Mouse (Mus musculus) skeletal muscle tissue, adult 2 months (tissue): Measurements from ENCODE around the gene 4930432K21Rik.
A peak's percentile ranks its signal among the peaks of the same experiment; 100 is the strongest.

Experiments used
- DNase-seq: peaks from one replicate; pipeline ENCODE4 v3.0.0-alpha.2; 2012; ENCODE audit warnings: low read depth, low spot score

The 4930432K21Rik gene

DNA sequence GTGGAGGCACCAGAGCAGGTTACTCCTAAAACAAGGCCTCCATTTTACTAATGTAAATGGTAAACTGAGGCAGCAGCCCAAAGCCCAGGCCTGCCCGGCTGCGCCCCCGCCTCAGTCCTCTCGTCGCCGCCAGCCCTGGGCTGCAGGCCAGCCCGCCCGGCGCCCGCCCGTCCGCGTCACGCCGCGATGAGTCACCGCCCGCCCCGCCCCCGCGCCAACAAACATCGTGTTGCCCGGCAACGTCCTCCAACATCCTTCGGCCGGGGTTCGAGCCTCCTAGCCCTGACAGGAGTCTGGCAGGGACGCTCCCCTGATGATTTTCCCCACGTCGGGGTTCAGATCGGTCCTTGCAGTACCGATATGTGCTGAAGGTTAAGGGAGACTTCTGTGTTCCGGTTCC, 44.7 kb downstream of the 4930432K21Rik start:
- DNase-seq: no peak

- no peak for DNase-seq
These were observed 45.3 kb downstream of the 4930432K21Rik start for GRCm38 (mm10) chr8:84193161-84193560.

DNA sequence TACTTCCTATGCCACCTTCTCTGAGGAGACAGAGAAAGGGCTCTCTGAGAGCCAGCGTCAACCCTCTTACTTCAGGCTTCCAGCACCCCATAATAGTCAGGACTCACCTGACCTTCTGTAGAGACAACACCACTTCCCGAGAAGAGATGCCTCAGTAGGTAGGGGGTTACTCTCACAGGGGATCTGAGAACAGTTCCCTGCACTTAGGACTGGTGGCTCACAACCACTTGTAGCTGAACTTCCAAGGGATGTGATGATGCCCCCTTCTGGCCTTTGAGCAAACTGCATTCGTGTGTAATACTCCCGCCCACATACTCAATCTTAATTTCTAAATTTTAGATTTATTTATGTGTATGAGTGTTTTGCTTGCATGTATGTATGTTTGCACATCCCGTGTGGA, 45.7 kb downstream of the 4930432K21Rik start:
- DNase-seq: no peak

DNA sequence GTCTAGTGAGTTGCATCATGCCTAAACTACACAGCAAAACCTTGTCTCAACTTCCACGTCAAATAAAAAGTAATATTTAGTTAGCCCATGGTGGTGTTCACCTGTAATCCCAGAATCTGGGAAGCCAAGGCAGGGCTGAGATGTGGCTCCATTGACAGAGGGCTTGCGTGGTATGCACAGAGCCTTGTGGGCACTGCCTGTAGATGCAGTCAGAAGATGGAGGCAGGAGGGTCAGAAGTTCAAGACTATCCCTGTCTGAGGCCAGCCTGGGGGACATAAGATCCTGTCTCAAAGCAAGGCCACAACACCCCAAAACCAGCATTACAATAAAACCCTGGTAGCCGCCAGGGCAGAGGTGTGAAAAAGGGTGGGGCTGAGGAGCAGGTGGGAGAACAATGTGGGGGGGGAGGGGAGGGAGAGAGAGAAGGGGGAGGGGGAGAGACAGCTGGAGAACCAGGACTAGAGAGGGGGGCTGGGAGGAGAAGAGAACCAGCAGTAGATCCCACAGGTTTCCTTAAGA, 46.5 kb downstream of the 4930432K21Rik start:
- no peak for DNase-seq

GRCm38 (mm10) chr8:84197141-84197921, 49.5 kb downstream of the 4930432K21Rik start:
- DNase-seq: peak; percentile 83

DNA sequence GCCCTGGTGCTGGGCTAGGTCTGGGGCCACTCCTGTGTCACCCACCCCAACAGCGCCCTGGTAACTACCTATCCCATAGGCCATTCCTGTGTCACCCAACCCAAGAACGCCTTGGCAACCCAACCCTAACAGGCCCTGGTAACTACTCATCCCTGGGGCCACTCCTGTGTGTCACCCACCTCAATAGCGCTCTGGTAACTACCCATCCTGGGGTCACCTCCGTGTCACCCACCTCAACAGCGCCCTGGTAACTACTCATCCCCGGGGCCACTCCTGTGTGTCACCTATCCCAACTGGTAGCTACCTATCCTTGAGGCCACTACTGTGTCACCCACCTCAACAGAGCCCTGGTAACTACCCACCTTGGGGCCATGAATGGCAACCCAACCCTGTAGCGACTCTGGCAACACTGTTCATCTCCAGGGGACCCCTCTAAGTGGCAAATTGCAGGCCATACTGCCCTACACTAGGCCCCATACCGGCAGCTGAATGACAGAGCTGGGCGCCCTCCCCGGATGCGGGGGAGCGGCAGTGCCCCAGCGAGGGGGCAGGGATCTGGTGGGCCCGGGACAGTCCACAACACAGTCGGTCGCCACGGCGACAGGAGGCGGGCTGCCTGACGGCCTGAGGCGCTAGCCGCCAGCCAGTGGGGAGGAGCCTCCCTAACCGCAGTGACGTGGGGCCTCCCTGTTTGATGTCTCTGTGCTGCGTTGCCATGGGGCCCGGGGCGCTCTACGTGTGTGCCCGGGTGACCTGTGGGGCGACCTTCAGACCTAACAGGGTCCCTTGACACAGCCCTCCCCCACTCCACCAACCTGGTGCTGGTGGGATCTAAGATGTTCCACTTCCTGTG, 50.3 kb downstream of the 4930432K21Rik start:
- DNase-seq: peak; percentile 90

DNA sequence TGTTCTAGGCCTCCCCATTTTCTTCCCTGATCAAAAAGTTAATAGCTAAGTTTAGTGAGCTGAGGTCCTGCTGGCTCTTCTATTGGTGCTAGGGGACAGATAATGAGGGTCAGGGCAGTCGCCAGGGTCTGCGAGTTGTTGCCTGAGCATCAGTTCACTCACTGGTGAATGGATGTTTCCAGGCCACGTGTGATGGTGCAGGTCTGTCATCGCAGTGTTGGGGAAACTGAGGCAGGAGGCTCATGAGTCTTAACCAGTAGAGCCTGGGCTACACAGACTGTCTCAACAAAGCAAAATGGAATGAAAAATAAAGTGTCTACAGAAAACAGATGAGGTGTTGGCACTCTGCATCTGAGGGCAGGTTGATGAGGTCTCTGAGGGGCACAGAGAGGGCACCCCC, 51.0 kb downstream of the 4930432K21Rik start:
- no peak for DNase-seq

DNA sequence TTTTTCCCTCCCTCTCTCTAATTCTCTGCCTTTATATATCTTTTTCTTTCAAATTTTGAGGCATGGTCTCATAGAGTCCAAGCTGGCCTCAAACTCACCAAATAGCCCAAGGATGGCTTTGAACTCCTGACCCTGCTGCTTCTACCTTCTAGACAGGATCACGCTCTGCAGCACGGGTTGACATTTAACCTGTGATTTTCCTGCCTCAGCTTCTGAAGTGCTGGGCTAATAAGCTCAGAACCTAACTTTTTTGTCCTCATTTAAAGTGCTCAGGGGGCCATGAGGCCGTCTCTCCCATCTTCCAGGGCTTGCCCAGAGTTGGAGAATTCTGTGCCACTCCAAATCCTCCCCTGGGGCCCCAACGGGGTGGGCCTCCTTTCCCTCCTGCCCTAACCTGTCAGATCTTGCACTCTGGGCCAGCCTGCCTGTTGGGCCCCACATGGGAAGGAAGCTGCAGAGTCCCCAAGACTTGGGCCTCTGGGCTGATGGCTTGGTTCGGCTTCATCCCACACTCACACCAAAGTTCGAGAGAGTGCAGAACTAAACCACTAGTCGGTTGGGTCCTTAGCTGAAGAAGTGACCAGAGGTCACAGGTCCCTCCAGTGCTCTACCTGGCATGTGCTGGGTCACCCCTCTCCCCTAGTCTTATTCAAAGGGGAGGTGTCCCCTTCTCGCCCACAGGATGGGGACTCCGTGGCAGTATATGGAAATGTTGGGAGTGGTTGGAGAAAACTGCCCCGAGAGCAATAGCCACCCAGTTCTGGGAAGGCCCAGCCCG, 51.7 kb downstream of the 4930432K21Rik start:
- DNase-seq: no peak

- no peak for DNase-seq
These were observed 52.3 kb downstream of the 4930432K21Rik start for GRCm38 (mm10) chr8:84200126-84200555.

DNA sequence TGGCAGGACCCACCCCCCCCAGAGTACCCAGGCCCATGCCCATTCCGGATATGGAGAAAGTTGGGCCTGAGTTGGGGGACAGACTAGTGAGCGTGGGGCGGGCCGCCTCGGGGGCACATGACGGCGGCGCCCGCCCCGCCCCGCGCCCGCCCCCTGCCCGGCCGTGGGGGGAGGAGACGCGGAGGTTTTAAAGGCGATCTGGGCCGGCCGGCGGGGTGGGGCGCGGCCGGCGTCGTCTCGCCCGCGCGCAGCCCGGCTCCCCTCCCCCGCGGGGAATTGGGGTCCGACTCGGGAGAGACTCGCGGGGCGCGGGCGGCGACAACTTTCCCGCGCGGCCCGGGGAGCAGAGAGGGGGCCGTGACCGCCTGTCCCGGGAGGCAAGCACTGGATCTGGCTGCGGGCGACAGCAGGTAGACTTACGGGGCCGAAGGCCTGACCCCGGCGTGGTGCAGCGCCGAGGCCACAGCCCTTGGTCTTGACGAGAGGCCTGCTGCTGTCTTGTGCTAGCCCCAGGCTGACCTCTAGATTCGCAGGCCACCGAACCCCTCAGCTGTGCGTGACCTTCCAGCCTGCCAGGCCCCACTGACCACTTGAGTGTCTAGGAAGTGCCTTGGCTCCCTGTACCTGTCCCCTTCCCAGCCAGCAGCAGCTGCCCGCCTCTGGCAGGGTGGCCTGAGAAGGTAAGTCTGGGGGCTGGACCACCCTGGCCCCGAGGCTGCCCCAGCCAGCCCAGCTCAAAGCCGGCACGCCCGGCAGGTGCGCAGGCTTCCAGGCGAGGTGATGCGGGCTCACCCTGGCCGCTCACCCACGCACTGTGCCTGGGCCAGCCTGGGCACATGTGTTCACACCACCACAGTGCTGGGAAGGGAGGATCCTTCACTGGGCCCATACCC, 53.1 kb downstream of the 4930432K21Rik start:
- no peak for DNase-seq

DNA sequence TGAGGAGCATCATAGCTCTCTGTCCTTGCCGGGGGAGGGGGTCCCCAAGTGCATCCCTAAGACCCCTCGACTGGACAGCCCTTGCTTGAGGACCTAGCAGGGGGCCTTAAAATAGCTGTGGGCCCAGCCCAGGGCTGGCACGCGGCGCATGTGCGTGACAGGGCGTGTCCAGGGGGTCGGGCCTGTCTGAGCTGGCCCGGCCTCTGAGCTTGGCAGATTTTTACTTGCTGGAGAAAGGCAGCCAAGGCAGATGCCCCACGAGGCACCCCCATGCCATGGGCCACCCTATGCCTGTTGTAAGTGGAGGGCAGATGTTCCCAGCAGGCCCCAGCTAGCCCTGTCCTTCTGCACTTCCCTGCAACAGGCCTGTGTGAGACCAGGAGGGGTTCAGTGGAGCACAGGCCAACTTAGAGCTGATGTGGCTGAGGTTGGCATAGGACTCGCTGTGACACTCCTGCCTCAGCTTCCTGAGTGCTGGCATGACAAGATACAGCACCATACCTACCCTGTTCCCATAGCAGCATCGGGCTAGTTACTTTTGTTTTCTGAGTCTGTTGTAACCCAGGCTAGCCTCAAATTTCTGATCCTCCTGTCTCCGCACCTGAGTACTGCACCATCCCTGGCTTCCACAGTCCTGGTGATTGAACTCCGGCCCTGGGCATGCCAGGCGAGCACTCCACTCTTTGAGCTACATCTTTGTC, 53.9 kb downstream of the 4930432K21Rik start:
- peak; percentile 89 for DNase-seq

DNA sequence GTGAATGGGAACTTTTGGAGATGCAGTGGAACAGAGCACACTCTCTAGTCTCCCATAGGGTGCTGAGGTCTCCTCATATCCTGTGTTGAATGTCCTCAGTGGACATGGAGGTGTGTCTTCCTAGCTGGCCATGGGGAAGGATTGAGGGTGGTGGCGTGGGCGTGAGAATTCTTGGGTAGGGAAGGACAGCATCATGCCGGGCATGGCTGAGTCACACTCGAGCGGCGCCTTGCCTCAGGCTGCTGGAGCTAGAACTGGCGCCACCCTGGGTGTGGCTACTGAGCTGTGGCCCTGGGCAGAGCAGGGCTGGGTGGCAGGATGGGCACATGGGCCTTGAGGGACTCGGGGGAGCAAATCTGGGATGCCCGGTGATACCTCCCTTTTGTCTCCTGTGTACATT, 54.6 kb downstream of the 4930432K21Rik start:
- DNase-seq: no peak

- DNase-seq: peak; percentile 83
These were observed 55.4 kb downstream of the 4930432K21Rik start for GRCm38 (mm10) chr8:84202938-84203917.

- DNase-seq: peak; percentile 84
These were observed 56.3 kb downstream of the 4930432K21Rik start for GRCm38 (mm10) chr8:84203975-84204772.

DNA sequence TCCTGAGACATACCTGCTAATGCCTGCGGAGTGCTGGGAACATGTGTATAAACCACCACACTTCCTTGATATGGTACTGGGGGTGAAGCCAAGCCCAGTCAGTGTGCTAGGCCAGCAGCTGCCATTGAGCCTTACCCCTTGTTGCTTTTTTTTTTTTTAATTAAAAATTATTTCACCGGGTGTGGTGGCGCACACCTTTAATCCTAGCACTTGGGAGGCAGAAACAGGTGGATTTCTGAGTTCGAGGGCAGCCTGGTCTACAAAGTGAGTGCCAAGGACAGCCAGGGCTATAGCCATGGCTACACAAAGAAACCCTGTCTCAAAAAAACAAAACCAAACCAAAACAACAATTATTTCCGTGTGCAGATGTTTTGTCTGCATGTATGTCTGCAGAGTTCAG, 57.2 kb downstream of the 4930432K21Rik start:
- no peak for DNase-seq

- no peak for DNase-seq
These were observed 58.8 kb downstream of the 4930432K21Rik start for GRCm38 (mm10) chr8:84206666-84207065.

DNA sequence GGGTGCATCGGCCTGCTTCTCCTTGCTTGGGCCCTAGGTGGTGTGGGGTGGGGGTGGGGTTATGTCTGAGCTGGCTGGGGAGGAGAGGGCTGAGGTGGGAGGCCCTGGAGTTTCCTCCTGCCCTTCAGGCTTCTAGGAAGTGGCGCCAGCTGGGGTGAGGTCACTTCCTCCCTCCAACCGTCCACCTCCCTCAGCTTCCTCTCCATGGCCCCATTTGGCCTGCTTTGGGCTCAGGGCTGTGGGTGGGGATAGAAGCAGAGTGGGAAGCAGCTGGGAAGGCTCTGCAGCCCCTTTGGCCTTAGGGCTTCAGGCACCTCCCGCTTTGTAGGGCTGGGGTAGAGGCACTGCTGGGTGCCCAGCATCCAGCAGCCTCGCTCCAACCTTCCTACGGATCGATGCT, 60.0 kb downstream of the 4930432K21Rik start:
- no peak for DNase-seq
